Comparison of ENCODE assay signal across 8 mouse cellular contexts in the genomic region with DNA sequence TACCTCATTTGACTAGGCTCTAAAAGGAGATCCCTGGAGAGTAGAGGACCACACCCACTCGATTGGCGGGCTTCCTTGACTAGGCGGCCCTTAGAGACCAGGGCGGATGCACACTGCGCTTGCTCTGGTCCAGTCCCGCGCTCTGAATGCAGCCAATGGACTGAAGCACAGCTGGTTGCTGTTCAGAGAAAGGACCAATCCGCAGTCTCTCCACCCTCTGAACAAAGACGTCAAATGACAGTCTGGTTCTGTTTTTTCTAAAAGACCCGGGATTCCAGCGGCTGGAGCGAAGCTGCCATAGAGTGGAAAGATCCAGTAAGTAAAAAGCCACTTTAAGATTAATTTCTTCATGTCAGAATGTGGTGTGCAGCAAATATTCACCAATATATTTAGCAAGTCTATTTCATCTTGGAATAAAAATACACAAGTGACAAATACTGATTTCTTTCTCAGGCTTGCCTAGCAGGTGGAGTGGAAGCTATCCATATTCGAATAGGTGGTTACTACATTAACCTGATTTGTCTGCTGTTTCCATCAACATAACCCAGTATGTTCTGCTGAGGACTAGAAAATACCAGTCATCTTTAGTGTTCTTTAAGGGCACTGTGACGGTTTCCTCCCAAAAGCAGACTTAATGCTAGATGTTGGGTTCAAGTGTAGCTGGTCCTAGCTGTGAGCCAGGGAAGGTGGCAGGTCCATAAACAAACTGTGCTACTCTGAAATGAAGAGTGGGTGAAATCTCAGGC. TPM values are rescaled to one million over a fixed set of nuclear protein-coding genes. Genes with fewer than 3 reads are reported as not detected.
DNase-seq lines count a peak whose midpoint lies in the region; ATAC-seq lines count a peak whose summit lies in the region.

No protein-coding gene starts in this region.

- peak; percentile 97 for DNase-seq in ZHBTc4 (ENCODE audit: low read depth, low spot score)
- DNase-seq in embryo, embryonic 10 days (ENCODE audit: low spot score) = peak; percentile 92
- DNase-seq in gastrocnemius, postnatal 10 days = peak; percentile 79
- DNase-seq in induced T-regulatory cell, adult 2 months (ENCODE audit: low read depth) = peak; percentile 95
- DNase-seq in left cerebral cortex, postnatal 10 days (ENCODE audit: extremely low spot score in 1 of 2, low spot score in 2 of 2) = peak; percentile 85 to 92
- peak; percentile 90 to 94 for DNase-seq in right cerebral cortex, postnatal 10 days (ENCODE audit: low spot score in 2 of 2)
- peak; percentile 75 for DNase-seq in urinary bladder, postnatal 25 days (ENCODE audit: low spot score)

- intact Hi-C loops in left cerebral cortex, postnatal 10 days (cut with DNase I) = no loop called here

- peak; percentile 85 for ATAC-seq in megakaryocyte progenitor cell, adult 5-6 weeks (replicated peaks; ENCODE audit: poor library complexity)

RNA-seq across cellular contexts. Expression of a gene that starts 26.3 kb away (rescaled TPM):
- total RNA-seq in gastrocnemius, postnatal 10 days (2021) = not detected
- total RNA-seq in left cerebral cortex, postnatal 10 days (2021) = not detected
- not detected in 2 replicates for total RNA-seq in megakaryocyte progenitor cell, adult 5-6 weeks (2015)
- not detected in 2 replicates for total RNA-seq in megakaryocyte progenitor cell, adult 5-6 weeks (2017)

RNA-seq across cellular contexts. Expression of a gene that starts 27.9 kb away (rescaled TPM):
- total RNA-seq in gastrocnemius, postnatal 10 days (2021) = 10 to 100 TPM in 1 of 2 experiments, 1 to 10 TPM in 1; 7.3 to 11.2 TPM
- total RNA-seq in left cerebral cortex, postnatal 10 days (2021) = 1 to 10 TPM; 3.7 to 3.9 TPM
- total RNA-seq in megakaryocyte progenitor cell, adult 5-6 weeks (2015) = 193 and 210 TPM in 2 replicates
- 232 and 248 TPM in 2 replicates for total RNA-seq in megakaryocyte progenitor cell, adult 5-6 weeks (2017)

RNA-seq across cellular contexts. Expression of a gene that starts 59.7 kb away (rescaled TPM):
- not detected for total RNA-seq in gastrocnemius, postnatal 10 days (2021)
- total RNA-seq in left cerebral cortex, postnatal 10 days (2021) = not detected
- total RNA-seq in megakaryocyte progenitor cell, adult 5-6 weeks (2015) = not detected in 2 replicates
- not detected in 2 replicates for total RNA-seq in megakaryocyte progenitor cell, adult 5-6 weeks (2017)

Comparison
In these comparisons a context has a peak if more than half of its experiments do, and no peak if none do; other contexts are left out.
1. Peak in every context shown above with its lines: DNase-seq and ATAC-seq.
2. RNA of a gene that starts 27.9 kb away (total RNA-seq): 193 to 248 TPM in megakaryocyte progenitor cell, adult 5-6 weeks; 7.3 to 11.2 TPM in gastrocnemius, postnatal 10 days and 3.7 to 3.9 TPM in left cerebral cortex, postnatal 10 days; every median in the first group is over 10 times any median in the second.